Mouse (Mus musculus) kidney, adult 2 months (tissue): ENCODE data around the gene Hlx.

Experiments used
- CTCF ChIP-seq: fragments of 200-500 bp; conservative IDR thresholded peaks from 2 replicates; pipeline ENCODE4 v1.5.1; 2011; ENCODE audit warnings: low read depth, mild to moderate bottlenecking, control low read depth, low read length, moderate library complexity, mixed read lengths; ENCODE audit not compliant: insufficient read depth, insufficient read length
- POLR2A ChIP-seq: fragments of 200-500 bp; IDR thresholded peaks from one replicate; pipeline ENCODE4 v1.6.1; 2011; ENCODE audit warnings: low read depth, low read length, control low read depth

GRCm38 (mm10) chr1:184718261-184719120, 13.9 kb downstream of the Hlx start:
- TF ChIP-seq CTCF: no peak
- no peak for TF ChIP-seq POLR2A
